Mouse (Mus musculus): ENCODE measurements around the gene Doc2a. TPM values are rescaled to one million over a fixed set of nuclear protein-coding genes. Genes with fewer than 3 reads are reported as not detected.

Gene Doc2a
- total and polyA plus RNA-seq, 2 experiments from 2014 or later, result 31.5 to 148 TPM

DNA sequence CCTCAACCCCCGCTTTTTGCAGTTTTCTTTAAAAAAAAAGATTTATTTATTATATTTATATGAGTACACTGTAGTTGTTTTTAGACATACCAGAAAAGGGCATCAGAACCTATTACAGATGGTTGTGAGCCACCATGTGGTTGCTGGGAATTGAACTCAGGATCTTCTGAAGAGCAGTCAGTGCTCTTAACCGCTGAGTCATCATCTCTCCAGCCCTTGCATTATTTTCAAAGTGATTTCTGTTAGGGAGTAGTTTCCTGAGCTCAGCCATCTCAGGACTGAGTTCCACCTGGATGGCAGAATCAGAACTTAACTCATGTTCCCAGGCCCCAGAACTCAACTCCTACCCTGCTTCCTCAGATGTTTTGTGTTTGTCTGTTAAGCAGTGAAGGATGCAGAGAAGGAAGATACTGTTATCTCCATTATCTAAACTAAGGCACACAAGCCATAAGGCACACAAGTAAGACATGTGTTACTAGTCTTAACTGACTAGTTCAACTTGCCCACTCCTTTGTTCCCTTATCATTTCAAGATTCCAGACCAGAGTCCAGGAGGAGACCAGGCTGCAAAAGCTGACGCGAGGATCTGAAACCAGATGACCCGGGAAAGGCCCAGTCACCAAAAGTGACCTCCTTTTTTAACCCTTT lies 37.4 kb upstream of the Doc2a start:
- Histone ChIP-seq H3K4me3 (ENCODE audit: low read depth, low read length) (no peak overlapping the region), H3K36me3 (ENCODE audit: insufficient read depth) (no peaks in the 10 kb centered on the region; the same call in 1 of the 2 replicates), H3K27ac (ENCODE audit: low read depth, low read length) (no peak overlapping the region), H3K9me3 (ENCODE audit: low read length) (no peaks in the 10 kb centered on the region), H3K27me3 (ENCODE audit: insufficient read depth, low read length) (no peaks in the 10 kb centered on the region), H3K9ac (no peak overlapping the region), H3K4me1 (ENCODE audit: insufficient read depth) (no peaks in the 10 kb centered on the region), H3K4me2 (ENCODE audit: low read depth) (peak overlapping the region; percentile 59)
- 68% methylated on average over 5 of the region's 5 CpGs for WGBS
- TF ChIP-seq CTCF (IDR thresholded peaks at IDR 0.05; ENCODE audit: low read depth), result no peak
- no peak for ATAC-seq
- DNase-seq, result no peak

- Histone ChIP-seq H3K36me3 (ENCODE audit: insufficient read depth) (no peaks in the 10 kb centered on the region), H3K9me3 (ENCODE audit: low read length) (no peaks in the 10 kb centered on the region), H3K9ac (no peak overlapping the region), H3K27ac (ENCODE audit: low read depth, low read length) (no peak overlapping the region), H3K4me2 (ENCODE audit: low read depth) (no peak overlapping the region), H3K27me3 (ENCODE audit: insufficient read depth, low read length) (no peaks in the 10 kb centered on the region), H3K4me1 (ENCODE audit: insufficient read depth) (no peaks in the 10 kb centered on the region), H3K4me3 (ENCODE audit: low read depth, low read length) (no peak overlapping the region)
- ATAC-seq (no peak), DNase-seq (no peak)
- no peak for TF ChIP-seq CTCF (IDR thresholded peaks at IDR 0.05; ENCODE audit: low read depth)
- 61% methylated on average over 8 of the region's 8 CpGs for WGBS
Observed at GRCm38 (mm10) chr7:126815726-126816222, 31.4 kb upstream of the Doc2a start.

GRCm38 (mm10) chr7:126816494-126816893 lies 30.7 kb upstream of the Doc2a start:
- DNase-seq (no peak), ATAC-seq (no peak)
- WGBS, result 83% methylated on average over 8 of the region's 8 CpGs
- Histone ChIP-seq H3K4me2 (ENCODE audit: low read depth) (no peak overlapping the region), H3K9me3 (ENCODE audit: low read length) (no peaks in the 10 kb centered on the region), H3K27me3 (ENCODE audit: insufficient read depth, low read length) (no peaks in the 10 kb centered on the region), H3K4me1 (ENCODE audit: insufficient read depth) (no peaks in the 10 kb centered on the region), H3K36me3 (ENCODE audit: insufficient read depth) (no peaks in the 10 kb centered on the region), H3K9ac (no peak overlapping the region), H3K27ac (ENCODE audit: low read depth, low read length) (no peak overlapping the region), H3K4me3 (ENCODE audit: low read depth, low read length) (no peak overlapping the region)
- TF ChIP-seq CTCF (IDR thresholded peaks at IDR 0.05; ENCODE audit: low read depth), result no peak

- Histone ChIP-seq H3K27me3 (ENCODE audit: insufficient read depth, low read length) (no peaks in the 10 kb centered on the region), H3K9ac (no peak overlapping the region), H3K4me1 (ENCODE audit: insufficient read depth) (peaks cover 7% of the 10 kb centered on the region; the same call in 1 of the 2 replicates), H3K4me2 (ENCODE audit: low read depth) (no peak overlapping the region), H3K27ac (ENCODE audit: low read depth, low read length) (no peak overlapping the region), H3K9me3 (ENCODE audit: low read length) (no peaks in the 10 kb centered on the region), H3K4me3 (ENCODE audit: low read depth, low read length) (no peak overlapping the region), H3K36me3 (ENCODE audit: insufficient read depth) (no peaks in the 10 kb centered on the region)
- WGBS, result 87% methylated on average over 7 of the region's 7 CpGs
- no peak for TF ChIP-seq CTCF (IDR thresholded peaks at IDR 0.05; ENCODE audit: low read depth)
- DNase-seq (no peak), ATAC-seq (no peak)
Observed at GRCm38 (mm10) chr7:126817595-126817994, 29.6 kb upstream of the Doc2a start.

- Histone ChIP-seq H3K4me3 (ENCODE audit: low read depth, low read length) (no peak overlapping the region), H3K4me1 (ENCODE audit: insufficient read depth) (peaks cover 7% of the 10 kb centered on the region; the same call in 1 of the 2 replicates), H3K36me3 (ENCODE audit: insufficient read depth) (no peaks in the 10 kb centered on the region), H3K9me3 (ENCODE audit: low read length) (no peaks in the 10 kb centered on the region), H3K4me2 (ENCODE audit: low read depth) (no peak overlapping the region), H3K27ac (ENCODE audit: low read depth, low read length) (no peak overlapping the region), H3K27me3 (ENCODE audit: insufficient read depth, low read length) (no peaks in the 10 kb centered on the region), H3K9ac (no peak overlapping the region)
- DNase-seq, result no peak
- ATAC-seq, result no peak
- WGBS, result 45% methylated on average over 1 of the region's 1 CpGs
- TF ChIP-seq CTCF (IDR thresholded peaks at IDR 0.05; ENCODE audit: low read depth), result peak; percentile 31
Observed at GRCm38 (mm10) chr7:126818818-126819217, 28.4 kb upstream of the Doc2a start.

- Histone ChIP-seq H3K9me3 (ENCODE audit: low read length) (no peaks in the 10 kb centered on the region), H3K27ac (ENCODE audit: low read depth, low read length) (peak overlapping the region; percentile 84; the same call in 1 of the 2 replicates), H3K9ac (peak overlapping the region; percentile 87; the same call in 1 of the 2 replicates), H3K4me3 (ENCODE audit: low read depth, low read length) (peak overlapping the region; percentile 88; the same call in 1 of the 2 replicates), H3K4me2 (ENCODE audit: low read depth) (peak overlapping the region; percentile 81), H3K27me3 (ENCODE audit: insufficient read depth, low read length) (no peaks in the 10 kb centered on the region), H3K4me1 (ENCODE audit: insufficient read depth) (peaks cover 10% of the 10 kb centered on the region; the same call in 1 of the 2 replicates), H3K36me3 (ENCODE audit: insufficient read depth) (peaks cover 6% of the 10 kb centered on the region; the same call in 1 of the 2 replicates)
- TF ChIP-seq CTCF (IDR thresholded peaks at IDR 0.05; ENCODE audit: low read depth), result peak; percentile 97
- ATAC-seq (peak; percentile 56), DNase-seq (peak; percentile 89)
- 22% methylated on average over 7 of the region's 7 CpGs for WGBS
Observed at GRCm38 (mm10) chr7:126821835-126822511, 25.2 kb upstream of the Doc2a start.

GRCm38 (mm10) chr7:126822741-126823140 lies 24.5 kb upstream of the Doc2a start:
- WGBS, result 18% methylated on average over 9 of the region's 9 CpGs
- H3K4me2 ChIP-seq (ENCODE audit: low read depth), result peak overlapping the region; percentile 81
- H3K4me1 ChIP-seq (ENCODE audit: insufficient read depth), result peaks cover 10% of the 10 kb centered on the region; the same call in 1 of the 2 replicates
- H3K36me3 ChIP-seq (ENCODE audit: insufficient read depth), result peaks cover 12% of the 10 kb centered on the region; the same call in 1 of the 2 replicates
- no peak for TF ChIP-seq CTCF (IDR thresholded peaks at IDR 0.05; ENCODE audit: low read depth)
- no peaks in the 10 kb centered on the region for H3K27me3 ChIP-seq (ENCODE audit: insufficient read depth, low read length)
- ATAC-seq, result peak; percentile 15; the same call in 1 of the 2 replicates
- DNase-seq, result peak; percentile 35
- peak overlapping the region; percentile 84 for H3K27ac ChIP-seq (ENCODE audit: low read depth, low read length)
- peak overlapping the region; percentile 87 for H3K9ac ChIP-seq
- H3K9me3 ChIP-seq (ENCODE audit: low read length), result no peaks in the 10 kb centered on the region
- H3K4me3 ChIP-seq (ENCODE audit: low read depth, low read length), result peak overlapping the region; percentile 88

All from forebrain, postnatal 0 days (tissue).